Mouse (Mus musculus) cerebellum, adult 9-10 months (tissue): ENCODE measurements around the gene Zic3.

Experiments used
- DNase-seq: peaks from one replicate; pipeline ENCODE4 v3.0.0; 2022

Zic3 gene

GRCm38 (mm10) chrX:58042512-58042911 is 20.0 kb downstream of the Zic3 start:
- DNase-seq = no peak
